Mouse (Mus musculus) heart, adult 2 months (tissue): ENCODE data around the gene Nfkbiz.

Source experiments
- EP300 ChIP-seq: fragments of 200-500 bp; IDR thresholded peaks from 2 replicates; pipeline ENCODE4 v1.6.1; 2011; ENCODE audit warnings: low read depth, low read length, control low read depth; ENCODE audit not compliant: insufficient read depth
- POLR2A ChIP-seq: fragments of 200-500 bp; IDR thresholded peaks from 2 replicates; pipeline ENCODE4 v1.6.1; 2011; ENCODE audit warnings: mild to moderate bottlenecking, low read depth, low read length, control low read depth; ENCODE audit not compliant: insufficient read depth

DNA sequence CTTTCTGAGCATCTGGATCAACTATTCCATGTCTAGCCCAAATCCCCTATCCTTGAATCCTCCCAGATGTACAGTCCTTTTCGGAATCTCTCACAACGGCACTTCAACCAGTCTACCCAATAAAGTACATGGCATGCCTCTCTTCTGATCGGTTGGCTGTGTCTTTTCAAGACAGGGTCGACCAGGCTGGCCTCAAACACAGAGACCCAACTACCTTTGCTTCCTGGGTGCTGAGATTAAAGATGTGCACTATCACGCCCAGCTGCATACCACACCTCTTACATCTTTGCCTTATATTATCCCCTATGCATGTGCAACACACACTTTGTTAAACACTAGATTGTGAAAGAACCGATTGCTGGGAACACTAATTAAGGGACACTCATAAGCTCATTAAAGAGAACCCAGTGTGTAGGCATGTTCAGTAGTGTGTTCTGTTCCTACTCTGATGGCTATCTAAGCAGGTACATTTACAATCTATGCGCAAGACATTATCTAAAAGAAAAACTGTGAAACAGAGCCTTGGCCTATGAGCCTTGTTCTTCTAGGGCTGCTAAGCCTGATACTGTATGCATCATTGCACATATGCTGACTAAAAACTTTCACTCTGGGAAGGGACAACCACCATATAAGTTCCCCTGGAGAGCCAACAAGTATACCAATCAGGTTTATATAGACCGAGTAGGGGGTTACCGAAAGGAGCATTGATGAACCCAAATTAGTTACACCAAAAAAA lies 28.8 kb downstream of the Nfkbiz start:
- TF ChIP-seq POLR2A (no peak), EP300 (no peak)
